Mouse (Mus musculus) embryonic fibroblast, embryonic 13.5 days (primary cell): ENCODE measurements at regions not wholly inside any gene's neighbourhood (a gene's known extent, or its start where the extent isn't known, plus 50 kb on each side); places are given as distances from the start of the nearest gene placed in this dataset.

Experiments used
- H3K27ac ChIP-seq: 2 replicates; pipeline ENCODE4 v1.5.1; 2012; ENCODE audit warnings: low read length, control low read depth, inconsistent platforms; ENCODE audit not compliant: insufficient read depth
- H3K4me1 ChIP-seq: 2 replicates; pipeline ENCODE4 v1.6.1; 2011; ENCODE audit warnings: low read length; ENCODE audit not compliant: control insufficient read depth, insufficient read depth
- H3K4me3 ChIP-seq: 2 replicates; pipeline ENCODE4 v1.5.1; 2011; ENCODE audit warnings: mild to moderate bottlenecking, control low read depth, low read length; ENCODE audit not compliant: insufficient read depth
- CTCF ChIP-seq: IDR thresholded peaks from 2 replicates; pipeline ENCODE4 v1.5.1; 2011; ENCODE audit warnings: mild to moderate bottlenecking, control low read depth, low read length, moderate library complexity, borderline replicate concordance; ENCODE audit not compliant: insufficient read depth
- POLR2A ChIP-seq: IDR thresholded peaks from 2 replicates; pipeline ENCODE4 v1.6.1; 2011; ENCODE audit warnings: low read depth, mild to moderate bottlenecking, control low read depth, low read length, moderate library complexity

DNA sequence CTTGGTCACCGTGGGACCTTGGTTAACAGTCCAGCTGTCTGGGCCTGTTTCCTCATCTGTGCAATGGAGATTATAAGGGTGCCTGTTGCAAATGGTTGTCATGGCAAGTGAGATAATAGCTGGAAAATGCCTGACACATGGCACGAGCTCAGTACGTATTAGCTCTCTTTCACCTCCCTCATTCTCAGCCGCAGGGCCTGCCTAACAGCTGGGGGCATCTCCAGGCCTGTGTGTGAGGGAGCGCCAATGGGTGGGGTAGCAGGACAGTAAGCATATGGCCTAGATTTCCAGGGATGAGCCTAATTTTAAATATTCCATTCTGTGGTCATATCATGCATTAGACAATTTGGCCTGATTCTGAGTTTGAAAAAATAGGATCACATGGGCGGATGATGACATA lies 163.8 kb upstream of the Tmem28 start:
- Histone ChIP-seq H3K27ac (no peak overlapping the region), H3K4me1 (no peaks in the 10 kb centered on the region), H3K4me3 (no peak overlapping the region)
- no peak for TF ChIP-seq CTCF
- no peak for TF ChIP-seq POLR2A

- no peak for TF ChIP-seq POLR2A
- TF ChIP-seq CTCF, result no peak
- Histone ChIP-seq H3K4me1 (no peaks in the 10 kb centered on the region), H3K4me3 (no peak overlapping the region), H3K27ac (no peak overlapping the region)
These were observed 161.2 kb upstream of the Pja1 start for GRCm38 (mm10) chrX:99632211-99632775.

DNA sequence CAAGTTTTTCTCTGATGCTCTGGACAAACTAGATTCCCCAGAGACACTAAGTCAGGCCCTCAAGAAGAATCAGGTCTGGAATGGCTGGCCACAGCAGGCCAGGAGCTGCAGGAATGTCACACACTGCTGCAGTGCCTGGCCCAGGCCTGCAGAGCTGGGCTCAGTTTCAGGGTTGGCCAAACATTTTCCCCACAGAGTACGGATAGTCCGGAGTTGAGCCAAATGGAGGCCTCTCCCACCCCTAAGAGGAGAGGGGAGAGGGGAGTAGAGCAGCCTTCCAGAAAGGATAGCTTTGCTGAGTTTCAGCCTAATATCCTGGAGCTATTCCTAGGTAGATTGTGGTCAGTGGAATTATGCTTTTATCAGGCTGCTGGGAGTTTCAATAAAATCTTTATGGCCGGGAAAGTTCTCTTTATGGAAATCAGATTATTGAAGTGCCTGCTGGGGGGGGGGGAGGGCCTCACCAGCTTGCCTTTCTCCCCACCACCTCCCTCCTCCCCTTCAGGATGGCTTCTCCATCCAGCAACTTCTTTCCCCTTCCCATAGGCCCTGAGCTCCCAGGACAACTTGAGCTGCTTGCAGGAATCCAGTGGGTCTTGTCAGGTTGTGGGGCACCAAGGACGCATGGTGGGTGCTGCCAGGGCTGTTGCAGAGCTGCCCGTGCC lies 153.6 kb upstream of the Pja1 start:
- TF ChIP-seq CTCF (no peak), POLR2A (no peak)
- Histone ChIP-seq H3K4me3 (no peak overlapping the region), H3K4me1 (no peaks in the 10 kb centered on the region), H3K27ac (no peak overlapping the region)

DNA sequence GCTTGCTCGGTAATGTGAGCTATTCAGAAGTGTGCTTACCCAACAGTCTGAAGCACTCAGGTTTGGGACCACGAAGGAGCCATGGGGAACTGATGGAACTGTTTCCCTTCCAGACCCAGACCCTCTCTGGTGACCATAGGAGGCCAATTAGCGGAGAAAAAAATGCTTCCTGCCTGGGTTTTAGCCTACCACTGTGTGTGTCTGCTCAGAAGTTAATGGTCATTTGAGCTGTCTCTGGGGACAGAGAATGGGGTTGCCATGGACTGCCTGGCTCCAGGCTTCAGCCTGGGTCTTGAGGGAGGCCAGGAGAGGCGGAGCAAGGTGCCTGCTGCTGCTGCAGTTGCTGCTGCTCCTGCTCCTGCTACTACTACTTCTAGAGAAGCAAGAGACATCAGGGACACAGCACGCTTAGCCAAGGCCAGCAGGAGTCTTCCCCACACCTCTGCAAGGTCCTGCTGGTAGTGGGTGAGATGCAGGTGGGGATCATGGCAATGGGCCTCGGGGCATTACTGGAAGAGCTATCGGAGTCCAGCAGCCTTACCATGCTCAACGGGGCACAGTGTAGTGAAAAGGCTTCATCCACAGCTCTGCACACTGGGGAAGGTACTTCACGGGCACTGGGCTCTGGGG lies 141.2 kb upstream of the Pja1 start:
- no peak overlapping the region for H3K27ac ChIP-seq
- H3K4me1 ChIP-seq, result no peaks in the 10 kb centered on the region
- H3K4me3 ChIP-seq, result no peak overlapping the region
- no peak for TF ChIP-seq CTCF
- no peak for TF ChIP-seq POLR2A

DNA sequence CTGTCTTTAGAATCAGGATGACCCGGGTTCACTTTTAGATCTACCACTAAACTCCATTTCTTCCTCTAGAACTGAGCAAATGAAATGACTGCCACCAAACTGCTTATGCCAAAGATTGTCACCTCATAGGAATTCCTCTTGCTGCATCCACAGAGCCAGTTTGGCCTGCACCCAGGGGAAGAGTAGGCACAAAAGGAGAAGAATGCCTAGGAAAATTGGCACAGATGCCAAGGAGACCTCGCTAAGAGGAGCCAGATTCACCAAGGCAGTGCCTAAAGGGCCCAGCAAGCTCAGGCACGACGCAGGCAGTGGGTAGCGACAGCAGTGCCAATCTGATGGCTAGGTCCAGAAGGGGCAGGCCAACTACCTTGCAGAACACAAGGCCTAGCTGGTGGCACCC lies 139.0 kb upstream of the Pja1 start:
- no peak overlapping the region for H3K27ac ChIP-seq
- H3K4me3 ChIP-seq, result no peak overlapping the region
- no peak for TF ChIP-seq POLR2A
- TF ChIP-seq CTCF, result no peak
- no peaks in the 10 kb centered on the region for H3K4me1 ChIP-seq

GRCm38 (mm10) chrX:99609591-99609990 lies 138.5 kb upstream of the Pja1 start:
- TF ChIP-seq POLR2A (no peak), CTCF (no peak)
- no peak overlapping the region for H3K4me3 ChIP-seq
- no peaks in the 10 kb centered on the region for H3K4me1 ChIP-seq
- no peak overlapping the region for H3K27ac ChIP-seq

DNA sequence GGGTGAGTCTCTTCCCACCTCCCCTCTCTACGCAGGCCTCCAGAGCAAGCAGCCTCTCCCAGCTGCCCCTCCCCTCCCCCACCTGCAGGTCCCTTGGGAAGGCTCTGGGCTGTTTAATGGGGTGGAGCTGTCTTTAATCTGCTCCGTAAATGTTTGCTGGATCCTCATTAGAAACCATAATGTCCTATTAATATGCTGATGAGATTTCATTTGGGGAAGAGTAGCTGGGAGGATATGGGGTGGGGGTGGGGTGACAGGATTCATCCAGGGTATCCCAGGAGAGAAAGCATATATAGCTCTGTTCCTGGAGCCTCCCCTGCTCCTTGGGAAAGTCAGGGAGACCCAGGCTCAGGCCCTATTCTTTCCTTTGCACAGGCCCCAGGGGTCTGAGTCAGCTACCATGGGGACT lies 137.2 kb upstream of the Pja1 start:
- Histone ChIP-seq H3K4me1 (no peaks in the 10 kb centered on the region), H3K4me3 (no peak overlapping the region), H3K27ac (no peak overlapping the region)
- TF ChIP-seq CTCF (no peak), POLR2A (no peak)

GRCm38 (mm10) chrX:99605084-99605824 lies 134.2 kb upstream of the Pja1 start:
- TF ChIP-seq CTCF, result no peak
- no peak for TF ChIP-seq POLR2A
- H3K4me3 ChIP-seq, result no peak overlapping the region
- H3K27ac ChIP-seq, result no peak overlapping the region
- H3K4me1 ChIP-seq, result no peaks in the 10 kb centered on the region

DNA sequence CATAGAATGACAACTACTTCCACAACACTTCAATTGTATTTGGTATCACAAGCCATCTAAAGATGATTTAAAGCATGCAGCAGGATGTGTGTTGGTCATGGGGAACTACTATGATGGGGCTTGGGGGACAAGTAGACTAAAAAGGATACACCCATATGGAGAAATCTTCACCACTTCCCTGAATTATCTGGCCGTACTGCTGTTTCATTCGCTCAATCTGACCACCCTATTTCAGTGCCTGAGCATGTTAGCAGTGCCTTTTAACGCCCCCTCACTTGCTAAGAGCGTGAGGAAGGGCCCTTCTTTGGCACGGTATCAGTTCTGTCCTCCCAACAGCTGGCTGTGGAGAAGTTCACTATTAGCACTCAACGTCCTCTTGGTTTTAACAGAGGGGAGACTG lies 132.6 kb upstream of the Pja1 start:
- H3K27ac ChIP-seq, result no peak overlapping the region
- TF ChIP-seq CTCF, result no peak
- no peak for TF ChIP-seq POLR2A
- no peaks in the 10 kb centered on the region for H3K4me1 ChIP-seq
- no peak overlapping the region for H3K4me3 ChIP-seq
